Mouse (Mus musculus) urinary bladder, adult 2 months (tissue): ENCODE measurements around the gene Itga8. TPM values are rescaled to one million over a fixed set of nuclear protein-coding genes. Genes with fewer than 3 reads are reported as not detected.

Experiments used
- DNase-seq: peaks from one replicate; pipeline ENCODE4 v3.0.0; 2022; ENCODE audit warnings: low spot score
- polyA plus RNA-seq: library from polyadenylated mRNA; depleted of rRNA; stranded (reverse); fragments of >200 nt; gene quantifications from 2 replicates; pipeline ENCODE4 v1.2.3, GENCODE M21; 2012; rRNA removed

The Itga8 gene
- polyA plus RNA-seq, 1 experiment: 11.6 TPM

- DNase-seq: no peak
Observed at GRCm38 (mm10) chr2:12090993-12091392, 210.7 kb downstream of the Itga8 start.

- no peak for DNase-seq
Observed at GRCm38 (mm10) chr2:12085492-12085891, 216.2 kb downstream of the Itga8 start.

DNA sequence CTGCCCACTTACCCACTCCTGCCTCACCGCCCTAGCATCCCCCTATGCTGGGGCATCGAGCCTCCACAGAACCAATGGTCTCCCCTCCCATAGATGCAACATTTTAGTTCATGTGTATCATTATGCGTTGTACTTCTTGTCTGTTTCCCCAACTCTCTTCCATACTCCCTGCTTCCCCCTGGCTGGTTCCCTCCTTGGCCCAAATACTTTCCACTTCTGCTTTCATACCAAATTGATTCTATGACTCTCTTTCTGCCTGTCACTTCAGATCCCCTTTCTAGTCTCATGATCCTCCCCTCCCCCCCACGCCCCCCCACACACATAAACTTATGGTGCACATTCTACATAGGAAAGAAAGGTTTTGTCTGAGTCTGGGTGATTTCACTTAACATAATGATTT, 217.4 kb downstream of the Itga8 start:
- DNase-seq: no peak

- DNase-seq: no peak
Observed at GRCm38 (mm10) chr2:12077266-12077891, 224.3 kb downstream of the Itga8 start.

GRCm38 (mm10) chr2:12065669-12066399, 235.9 kb downstream of the Itga8 start:
- no peak for DNase-seq

DNA sequence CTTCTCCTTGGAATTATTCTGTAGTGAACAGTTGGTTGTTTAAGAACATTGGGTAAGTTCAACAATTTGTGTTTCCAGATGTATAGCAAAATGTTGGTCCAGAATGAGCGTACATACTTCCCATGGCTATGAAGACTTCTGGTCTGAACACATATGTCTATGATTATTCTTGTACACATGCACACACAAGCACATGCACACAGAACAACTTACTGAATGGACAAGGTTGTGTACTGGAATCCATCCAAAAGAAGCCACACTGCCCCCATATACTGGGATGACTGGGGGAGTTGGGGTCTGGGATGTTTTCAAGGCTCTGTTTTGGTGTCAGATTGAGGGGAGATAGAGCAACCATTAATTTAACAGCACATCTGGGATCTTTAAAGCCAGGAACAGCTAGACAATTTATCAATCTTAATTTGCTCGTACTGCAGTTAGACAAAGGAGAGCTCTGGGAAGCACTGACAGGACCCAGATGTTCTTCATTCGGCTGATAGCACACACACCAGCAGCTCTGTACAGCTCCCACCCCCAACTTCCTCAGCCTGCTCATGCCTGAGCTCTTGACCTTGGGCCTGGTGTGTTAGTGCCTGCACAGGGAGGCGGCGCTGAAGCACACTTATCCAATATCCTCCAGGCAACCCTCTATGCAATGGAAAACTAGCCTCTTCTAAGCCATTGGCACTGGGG, 241.5 kb downstream of the Itga8 start:
- no peak for DNase-seq

Other genes with a start within 250 kb of the Itga8 start
- 31.1 and 34.1 TPM in 2 replicates for gene Mindy3, start 117.5 kb upstream of the Itga8 start, polyA plus RNA-seq